Mouse (Mus musculus) kidney, embryonic 14.5 days (tissue): ENCODE data around the gene Morc3. TPM values are rescaled to one million over a fixed set of nuclear protein-coding genes. Genes with fewer than 3 reads are reported as not detected.

ENCODE experiments used
- ATAC-seq: fragments of 200-750 bp; cut with Nextera tagmentation; 2 replicates; pipeline ENCODE4 v1.8.0; 2017; ENCODE audit warnings: moderate number of reproducible peaks, mild to moderate bottlenecking, moderate TSS enrichment, moderate library complexity; ENCODE audit not compliant: low FRiP score, low TSS enrichment
- H3K27ac ChIP-seq: fragments of 300-500 bp; sonication (generic); 2 replicates; pipeline ENCODE4 v1.5.1; 2014; ENCODE audit warnings: low read depth, mild to moderate bottlenecking, low read length, moderate library complexity, mixed read lengths
- H3K27me3 ChIP-seq: fragments of 300-500 bp; sonication (generic); 2 replicates; pipeline ENCODE4 v1.6.1; 2014; ENCODE audit warnings: mild to moderate bottlenecking, low read length; ENCODE audit not compliant: control insufficient read depth, insufficient read depth
- H3K36me3 ChIP-seq: fragments of 300-500 bp; sonication (generic); 2 replicates; pipeline ENCODE4 v1.6.1; 2014; ENCODE audit warnings: low read length, mixed read lengths; ENCODE audit not compliant: control insufficient read depth, insufficient read depth
- H3K4me1 ChIP-seq: fragments of 300-500 bp; sonication (generic); 2 replicates; pipeline ENCODE4 v1.6.1; 2014; ENCODE audit warnings: low read length, mixed read lengths; ENCODE audit not compliant: control insufficient read depth, insufficient read depth
- H3K4me2 ChIP-seq: fragments of 300-500 bp; sonication (generic); replicated peaks from 2 replicates; pipeline ENCODE4 v1.6.1; 2014; ENCODE audit warnings: low read depth, mild to moderate bottlenecking, low read length
- H3K4me3 ChIP-seq: fragments of 300-500 bp; sonication (generic); 2 replicates; pipeline ENCODE4 v1.5.1; 2014; ENCODE audit warnings: mild to moderate bottlenecking, low read length
- H3K9ac ChIP-seq: fragments of 300-500 bp; sonication (generic); 2 replicates; pipeline ENCODE4 v1.6.1; 2014; ENCODE audit warnings: low read depth, mild to moderate bottlenecking, low read length, moderate library complexity
- H3K9me3 ChIP-seq: fragments of 300-500 bp; sonication (generic); 2 replicates; pipeline ENCODE4 v1.6.1; 2016; ENCODE audit warnings: low read length; ENCODE audit not compliant: control insufficient read depth
- WGBS: fragments of 180-500 bp; shearing (Covaris S2); extraction: QIAGEN DNeasy Blood & Tissue Kit; methylation state at CpG from one replicate; pipeline ENCODE4 v1.1.7; 2014; 5-methylcytosine and 5-hydroxymethylcytosine counted together
- polyA plus RNA-seq: library from polyadenylated mRNA; unstranded; fragments of >200 nt; fragmentation: Nextera tagmentation; extraction: Ambion mirVana; gene quantifications from 2 replicates; pipeline ENCODE4 v1.2.1, GENCODE M21; 2014

Gene Morc3
- polyA plus RNA-seq, 1 experiment from 2014 or later: 42.7 TPM

DNA sequence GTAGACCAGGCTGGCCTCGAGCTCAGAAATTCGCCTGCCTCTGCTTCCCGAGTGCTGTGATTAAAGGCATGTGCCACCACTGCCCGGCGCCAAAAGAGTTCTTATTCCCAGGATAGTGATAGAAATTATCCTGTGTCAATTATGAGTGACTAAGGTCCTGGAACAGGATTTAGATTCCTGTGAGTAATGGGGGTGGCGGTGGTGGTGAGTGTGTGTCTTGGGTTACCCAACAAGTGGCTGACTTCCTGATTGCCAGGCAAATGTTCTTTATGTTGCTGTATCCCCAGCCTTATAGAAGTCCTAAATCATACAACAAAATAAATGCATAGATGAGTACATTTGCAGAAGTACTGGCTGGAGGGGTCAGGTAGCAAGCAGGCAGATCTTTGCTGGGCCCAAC, 1.6 kb downstream of the Morc3 start:
- no peaks in the 10 kb centered on the region for H3K36me3 ChIP-seq
- ATAC-seq: no peak
- 93% methylated on average over 6 of the region's 6 CpGs for WGBS
- H3K4me1 ChIP-seq: peaks cover 5% of the 10 kb centered on the region
- H3K9ac ChIP-seq: no peak overlapping the region
- H3K27me3 ChIP-seq: no peaks in the 10 kb centered on the region
- H3K9me3 ChIP-seq: no peaks in the 10 kb centered on the region
- no peak overlapping the region for H3K27ac ChIP-seq
- H3K4me3 ChIP-seq: peak overlapping the region; percentile 93
- H3K4me2 ChIP-seq: peak overlapping the region; percentile 84

DNA sequence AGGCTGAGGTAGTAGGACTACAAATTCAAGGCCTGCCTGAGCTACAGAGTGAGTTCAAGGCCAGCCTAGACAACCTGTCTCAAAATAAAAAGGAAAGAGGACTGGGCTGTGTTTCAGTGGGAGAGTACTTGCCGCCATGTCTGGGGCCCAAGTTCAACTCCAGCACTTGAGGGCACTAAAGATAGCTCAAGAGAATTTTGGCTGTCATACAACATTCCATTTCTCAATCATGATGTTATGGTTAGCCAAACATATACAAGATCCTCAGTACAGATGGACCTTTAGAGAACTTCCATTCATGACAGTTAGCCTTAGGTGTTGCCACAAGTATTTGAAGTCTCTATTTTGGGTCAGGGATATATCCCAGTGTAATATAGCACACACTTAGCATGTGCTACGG, 2.2 kb downstream of the Morc3 start:
- Histone ChIP-seq H3K9me3 (no peaks in the 10 kb centered on the region), H3K9ac (no peak overlapping the region), H3K4me3 (no peak overlapping the region), H3K36me3 (no peaks in the 10 kb centered on the region), H3K27ac (no peak overlapping the region), H3K4me2 (no peak overlapping the region), H3K4me1 (peaks cover 5% of the 10 kb centered on the region), H3K27me3 (no peaks in the 10 kb centered on the region)
- ATAC-seq: no peak
- 98% methylated on average over 2 of the region's 2 CpGs for WGBS

DNA sequence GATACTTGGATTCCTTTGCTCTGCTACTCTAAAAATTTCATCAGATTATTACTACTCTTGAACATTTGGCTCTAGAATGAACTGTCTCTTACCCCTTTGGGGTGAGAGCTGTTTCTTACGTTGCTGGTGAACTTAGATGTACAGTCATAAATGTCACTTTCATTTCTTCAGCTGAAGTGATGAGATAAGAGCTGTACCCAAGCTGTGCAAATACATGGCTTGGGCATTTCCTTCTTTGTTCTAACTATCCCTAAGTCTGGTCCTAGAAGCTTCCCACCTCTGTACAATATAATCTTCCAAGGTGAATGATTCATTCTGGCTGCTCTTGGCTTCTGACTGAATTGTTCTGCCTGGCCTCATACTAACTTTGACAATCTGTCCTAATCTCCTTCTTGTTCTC, 7.1 kb downstream of the Morc3 start:
- no peaks in the 10 kb centered on the region for H3K4me1 ChIP-seq
- no peak overlapping the region for H3K4me2 ChIP-seq
- H3K27ac ChIP-seq: no peak overlapping the region
- no peak overlapping the region for H3K9ac ChIP-seq
- no peaks in the 10 kb centered on the region for H3K9me3 ChIP-seq
- no peak for ATAC-seq
- no peak overlapping the region for H3K4me3 ChIP-seq
- peaks cover 2% of the 10 kb centered on the region; the same call in 1 of the 2 replicates for H3K36me3 ChIP-seq
- H3K27me3 ChIP-seq: no peaks in the 10 kb centered on the region
- WGBS: 82% methylated on average over 1 of the region's 1 CpGs

DNA sequence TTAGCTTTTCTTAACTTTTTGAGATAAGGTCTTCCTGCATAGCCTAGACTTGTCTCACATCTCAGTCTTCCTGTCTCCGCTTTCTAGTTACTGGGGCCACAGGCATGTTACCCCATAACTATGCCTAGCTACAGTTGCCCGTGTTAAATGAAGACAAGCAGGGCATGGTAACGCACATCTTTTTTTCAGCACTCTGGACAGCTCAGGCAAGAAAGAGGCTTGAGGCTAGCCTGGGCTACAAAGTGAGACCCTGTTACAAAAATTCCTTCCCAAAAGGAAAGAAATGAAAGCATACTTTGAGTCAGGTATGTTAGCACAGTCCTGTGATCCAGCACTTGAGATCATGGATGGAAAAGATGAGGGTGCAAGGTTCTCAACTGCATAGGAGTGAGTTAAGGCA, 18.6 kb downstream of the Morc3 start:
- 94% methylated on average over 3 of the region's 3 CpGs for WGBS

DNA sequence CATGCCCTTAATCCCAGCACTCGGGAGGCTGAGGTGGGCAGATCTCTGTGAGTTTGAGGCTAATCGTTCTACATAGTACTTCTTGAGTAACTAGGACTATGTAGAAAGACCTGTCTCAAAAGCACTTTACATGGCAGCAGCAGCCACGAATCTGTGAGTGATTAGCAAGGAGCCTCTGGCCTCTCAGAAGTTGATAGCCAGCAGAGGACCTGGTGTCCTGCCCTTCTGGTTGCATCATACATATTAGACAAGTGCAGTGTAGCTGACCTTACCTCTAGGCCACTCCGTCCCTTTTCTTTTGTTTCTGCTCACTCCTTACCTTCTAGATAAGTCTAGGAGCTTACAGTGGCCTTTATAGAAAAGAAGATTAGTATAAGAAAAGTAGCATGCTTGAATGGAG, 28.0 kb downstream of the Morc3 start:
- Histone ChIP-seq H3K4me1 (no peaks in the 10 kb centered on the region), H3K9me3 (no peaks in the 10 kb centered on the region), H3K4me3 (no peak overlapping the region), H3K27ac (no peak overlapping the region), H3K4me2 (no peak overlapping the region), H3K9ac (no peak overlapping the region), H3K36me3 (peaks cover 79% of the 10 kb centered on the region), H3K27me3 (no peaks in the 10 kb centered on the region)
- 95% methylated on average over 4 of the region's 4 CpGs for WGBS
- no peak for ATAC-seq

More for the DNA sequence above, 18.6 kb downstream of the Morc3 start:
- Histone ChIP-seq H3K4me2 (no peak overlapping the region), H3K27me3 (no peaks in the 10 kb centered on the region), H3K36me3 (peaks cover 79% of the 10 kb centered on the region), H3K27ac (no peak overlapping the region), H3K9me3 (no peaks in the 10 kb centered on the region), H3K4me3 (no peak overlapping the region), H3K4me1 (no peaks in the 10 kb centered on the region), H3K9ac (no peak overlapping the region)
- no peak for ATAC-seq

DNA sequence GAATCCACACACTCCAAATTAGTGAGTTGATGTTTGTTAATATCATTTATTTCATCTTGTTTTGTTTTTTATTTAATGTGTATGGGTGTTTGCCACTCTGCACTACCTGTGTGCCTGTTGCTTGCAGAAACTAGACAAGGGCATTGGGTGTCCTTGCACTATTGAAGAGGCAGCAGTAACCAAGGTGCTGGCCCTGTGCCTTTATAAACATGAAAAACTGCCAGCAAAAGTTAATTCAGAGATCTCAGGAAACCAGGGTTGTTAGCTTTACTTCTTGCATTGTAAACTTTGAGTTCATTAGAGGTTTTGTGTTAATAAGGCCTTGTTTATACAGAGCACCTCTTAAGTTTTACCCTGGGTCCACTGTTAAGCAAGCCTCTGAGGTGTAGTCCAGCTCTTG, 28.8 kb downstream of the Morc3 start:
- Histone ChIP-seq H3K4me2 (no peak overlapping the region), H3K4me1 (no peaks in the 10 kb centered on the region), H3K9ac (no peak overlapping the region), H3K27me3 (no peaks in the 10 kb centered on the region), H3K27ac (no peak overlapping the region), H3K9me3 (no peaks in the 10 kb centered on the region), H3K36me3 (peaks cover 80% of the 10 kb centered on the region), H3K4me3 (no peak overlapping the region)
- ATAC-seq: no peak

DNA sequence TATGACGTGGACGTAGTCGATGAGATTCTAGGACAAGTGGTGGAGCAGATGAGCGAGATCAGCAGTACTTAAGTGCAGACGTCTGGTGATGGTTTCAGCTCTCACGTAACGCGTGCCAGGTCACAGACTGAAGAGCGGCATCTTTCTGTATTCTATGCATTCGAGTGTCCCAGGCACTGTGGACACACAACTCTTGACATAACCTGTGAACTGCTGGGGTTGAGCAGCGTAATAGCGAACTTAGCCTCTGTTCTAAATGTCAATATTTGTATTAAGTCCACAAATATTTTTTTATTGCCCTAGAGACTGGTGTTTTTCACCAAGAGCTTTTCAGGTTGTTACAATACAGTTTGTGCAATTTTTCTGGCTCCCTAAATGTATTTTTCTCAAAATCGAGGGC, 42.9 kb downstream of the Morc3 start:
- no peak overlapping the region for H3K4me3 ChIP-seq
- H3K4me1 ChIP-seq: no peaks in the 10 kb centered on the region
- H3K4me2 ChIP-seq: no peak overlapping the region
- H3K9me3 ChIP-seq: no peaks in the 10 kb centered on the region
- no peaks in the 10 kb centered on the region for H3K27me3 ChIP-seq
- H3K9ac ChIP-seq: no peak overlapping the region
- H3K36me3 ChIP-seq: peaks cover 73% of the 10 kb centered on the region
- no peak overlapping the region for H3K27ac ChIP-seq
- ATAC-seq: no peak
- 92% methylated on average over 13 of the region's 13 CpGs for WGBS

DNA sequence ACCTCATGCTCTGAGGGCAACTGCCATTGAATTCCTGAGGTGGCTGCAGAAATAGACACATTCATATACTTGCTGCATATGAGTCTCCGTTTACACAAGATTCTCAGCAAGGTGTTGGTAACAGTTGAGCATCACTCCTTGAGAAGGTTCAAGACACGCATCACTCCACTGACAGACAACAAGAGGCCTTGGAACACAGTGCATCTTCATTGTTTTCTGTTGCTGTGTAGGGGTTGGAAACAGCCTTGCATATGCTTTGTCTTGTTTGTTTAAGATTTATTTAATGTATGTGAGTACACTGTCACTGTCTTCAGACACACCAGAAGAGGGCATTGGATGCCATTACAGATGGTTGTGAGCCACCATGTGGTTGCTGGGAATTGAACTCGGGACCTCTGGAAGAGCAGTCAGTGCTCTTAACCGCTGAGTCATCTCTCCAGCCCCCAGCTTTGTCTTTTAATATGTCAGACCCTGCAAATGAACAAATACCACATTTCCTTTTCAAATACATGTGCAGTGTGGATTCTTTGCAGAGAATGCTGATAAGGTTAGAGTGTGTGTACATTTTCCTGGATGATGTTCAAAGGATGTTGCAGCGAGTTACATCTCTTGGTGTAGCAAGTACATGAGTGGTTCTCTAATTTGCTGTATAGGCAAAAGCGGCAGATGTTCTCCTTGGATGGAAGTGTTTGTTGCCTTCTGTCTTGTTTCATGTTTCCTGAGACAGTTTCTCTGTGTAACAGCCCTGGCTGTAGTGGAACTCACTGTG, 45.9 kb downstream of the Morc3 start:
- Histone ChIP-seq H3K4me2 (no peak overlapping the region), H3K9me3 (no peaks in the 10 kb centered on the region), H3K36me3 (peaks cover 43% of the 10 kb centered on the region), H3K4me3 (no peak overlapping the region), H3K4me1 (no peaks in the 10 kb centered on the region), H3K27ac (no peak overlapping the region), H3K9ac (no peak overlapping the region), H3K27me3 (no peaks in the 10 kb centered on the region)
- no peak for ATAC-seq
- 90% methylated on average over 6 of the region's 6 CpGs for WGBS

DNA sequence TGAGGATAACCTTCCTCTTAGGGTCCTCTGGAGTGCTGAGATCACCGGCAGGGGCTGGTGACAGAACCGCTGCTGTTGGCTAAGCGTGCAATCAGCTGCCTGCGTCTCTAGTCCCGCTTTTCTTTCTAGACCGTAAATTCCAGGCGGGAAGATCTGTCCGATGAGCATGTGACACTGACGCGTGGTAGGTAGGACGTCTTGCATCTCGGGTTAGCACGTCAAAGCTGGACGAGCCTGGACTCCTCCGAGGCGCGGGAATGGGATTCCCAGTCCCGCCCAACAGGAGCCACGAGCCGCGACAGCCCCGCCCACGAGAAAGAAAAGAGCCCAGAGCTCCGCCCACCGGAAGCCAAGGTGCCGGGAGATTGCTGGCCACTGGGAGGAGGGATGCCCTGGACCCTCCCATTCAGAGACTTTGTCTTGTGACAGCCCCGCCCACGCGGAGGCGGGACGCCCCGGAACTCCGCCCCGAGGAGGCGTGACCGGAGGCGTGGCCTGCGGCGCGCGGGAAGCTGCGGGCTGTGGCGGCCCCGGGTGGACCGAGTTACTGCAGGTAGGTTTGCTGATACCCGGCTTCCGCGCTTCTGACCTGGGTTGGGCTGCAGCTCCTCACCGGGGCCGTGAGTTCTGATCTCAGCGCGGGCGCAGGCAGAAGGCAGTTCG, 51.6 kb downstream of the Morc3 start, which contains the start of gene Chaf1b:
Gene Chaf1b (plus strand): TSS at position 479 of the 663 bp plus-strand sequence.
- Histone ChIP-seq H3K36me3 (peaks cover 14% of the 10 kb centered on the region), H3K9ac (peak within 1 kb of the TSS; percentile 80), H3K4me1 (peaks cover 7% of the 10 kb centered on the region; the same call in 1 of the 2 replicates), H3K27me3 (no peaks in the 10 kb centered on the region), H3K4me3 (peak within 1 kb of the TSS; percentile 81), H3K27ac (peak within 1 kb of the TSS; percentile 37; the same call in 1 of the 2 replicates), H3K4me2 (peak within 1 kb of the TSS; percentile 86), H3K9me3 (no peaks in the 10 kb centered on the region)
- 0% methylated on average over 49 of the region's 54 CpGs for WGBS
- peak; percentile 95 for ATAC-seq
